Mouse (Mus musculus) heart, adult 11 months (tissue): Measurements from ENCODE around the gene Bad.
A peak's percentile ranks its signal among the peaks of the same experiment; 100 is the strongest.

Source experiments
- DNase-seq: peaks from one replicate; pipeline ENCODE4 v3.0.0; 2022

Bad gene

GRCm38 (mm10) chr19:6936299-6936698 is 5.4 kb upstream of the Bad start:
- peak; percentile 85 for DNase-seq

GRCm38 (mm10) chr19:6937541-6938465 is 3.9 kb upstream of the Bad start:
- peak; percentile 98 for DNase-seq

GRCm38 (mm10) chr19:6939106-6940002 is 2.3 kb upstream of the Bad start:
- peak; percentile 94 for DNase-seq

- peak; percentile 93 for DNase-seq
Measured at GRCm38 (mm10) chr19:6940396-6941351, 987 bp upstream of the Bad start.

GRCm38 (mm10) chr19:6942249-6942691 is 609 bp downstream of the Bad start, which contains the start of gene Gpr137:
Gene Gpr137, minus strand, starts transcription at chr19:6942480.
- DNase-seq: peak; percentile 100

- no peak for DNase-seq
Measured at GRCm38 (mm10) chr19:6942764-6943163, 1.1 kb downstream of the Bad start.

- DNase-seq: peak; percentile 91
Measured at GRCm38 (mm10) chr19:6943709-6944108, 2.0 kb downstream of the Bad start.

GRCm38 (mm10) chr19:6947742-6948141 is 6.1 kb downstream of the Bad start:
- DNase-seq: no peak

GRCm38 (mm10) chr19:6948186-6948585 is 6.5 kb downstream of the Bad start:
- peak; percentile 90 for DNase-seq

GRCm38 (mm10) chr19:6949532-6949931 is 7.9 kb downstream of the Bad start:
- DNase-seq: peak; percentile 92

- peak; percentile 92 for DNase-seq
Measured at GRCm38 (mm10) chr19:6949951-6950350, 8.3 kb downstream of the Bad start.

GRCm38 (mm10) chr19:6950613-6951153 is 9.0 kb downstream of the Bad start:
- DNase-seq: peak; percentile 97

GRCm38 (mm10) chr19:6951381-6951968 is 9.8 kb downstream of the Bad start:
- peak; percentile 100 for DNase-seq

GRCm38 (mm10) chr19:6951994-6952711 is 10.5 kb downstream of the Bad start:
- peak; percentile 99 for DNase-seq

- peak; percentile 98 for DNase-seq
Measured at GRCm38 (mm10) chr19:6952712-6953037, 11.0 kb downstream of the Bad start.

- DNase-seq: peak; percentile 96
Measured at GRCm38 (mm10) chr19:6954046-6954445, 12.4 kb downstream of the Bad start.

GRCm38 (mm10) chr19:6955424-6955823 is 13.8 kb downstream of the Bad start:
- peak; percentile 97 for DNase-seq

- DNase-seq: peak; percentile 93
Measured at GRCm38 (mm10) chr19:6956461-6956860, 14.8 kb downstream of the Bad start.

- DNase-seq: peak; percentile 95
Measured at GRCm38 (mm10) chr19:6968491-6969271, 27.0 kb downstream of the Bad start.

GRCm38 (mm10) chr19:6969291-6969664 is 27.6 kb downstream of the Bad start:
- DNase-seq: no peak
